Mouse (Mus musculus): ENCODE measurements around the gene Nudt2.

- no peak for TF ChIP-seq POLR2A (IDR thresholded peaks at IDR 0.05; ENCODE audit: low read depth, low read length)
- no peak for TF ChIP-seq CTCF (IDR thresholded peaks at IDR 0.05; ENCODE audit: extremely low read depth, insufficient read depth, insufficient read length, insufficient replicate concordance)
These were observed 52.3 kb downstream of the Nudt2 start, which contains the start of gene 1110017D15Rik for GRCm38 (mm10) chr4:41517233-41517632.

Data from spleen, adult 2 months (tissue).